Mouse (Mus musculus) forebrain, embryonic 16.5 days (tissue): Measurements from ENCODE around the gene Midn. TPM values are rescaled to one million over a fixed set of nuclear protein-coding genes. Genes with fewer than 3 reads are reported as not detected.
A peak's percentile ranks its signal among the peaks of the same experiment; 100 is the strongest.

Source experiments
- ATAC-seq: fragments of 200-750 bp; cut with Nextera tagmentation; 2 replicates; pipeline ENCODE4 v1.8.0; 2017; ENCODE audit warnings: mild to moderate bottlenecking, moderate library complexity
- H3K27ac ChIP-seq: fragments of 300-500 bp; sonication (generic); 2 replicates; pipeline ENCODE4 v1.5.1; 2014; ENCODE audit warnings: low read length, control low read depth
- H3K27me3 ChIP-seq: fragments of 300-500 bp; sonication (generic); replicated peaks from 2 replicates; pipeline ENCODE4 v1.6.1; 2014; ENCODE audit warnings: low read length; ENCODE audit not compliant: control insufficient read depth, insufficient read depth
- H3K36me3 ChIP-seq: fragments of 300-500 bp; sonication (generic); 2 replicates; pipeline ENCODE4 v1.6.1; 2014; ENCODE audit not compliant: control insufficient read depth, insufficient read depth
- H3K4me1 ChIP-seq: fragments of 300-500 bp; sonication (generic); replicated peaks from 2 replicates; pipeline ENCODE4 v1.6.1; 2014; ENCODE audit warnings: low read length; ENCODE audit not compliant: control insufficient read depth, insufficient read depth
- H3K4me2 ChIP-seq: fragments of 300-500 bp; sonication (generic); 2 replicates; pipeline ENCODE4 v1.6.1; 2014; ENCODE audit warnings: mild to moderate bottlenecking, low read length, control low read depth
- H3K4me3 ChIP-seq: fragments of 300-500 bp; sonication (generic); replicated peaks from 2 replicates; pipeline ENCODE4 v1.5.1; 2014; ENCODE audit warnings: mild to moderate bottlenecking, low read length, control low read depth
- H3K9ac ChIP-seq: fragments of 300-500 bp; sonication (generic); replicated peaks from 2 replicates; pipeline ENCODE4 v1.6.1; 2014; ENCODE audit warnings: low read depth, low read length, control low read depth
- H3K9me3 ChIP-seq: fragments of 300-500 bp; sonication (generic); 2 replicates; pipeline ENCODE4 v1.6.1; 2016; ENCODE audit warnings: low read length; ENCODE audit not compliant: control insufficient read depth
- WGBS: fragments of 180-500 bp; shearing (Covaris S2); extraction: QIAGEN DNeasy Blood & Tissue Kit; methylation state at CpG from one replicate; pipeline ENCODE4 v1.1.7; 2014; 5-methylcytosine and 5-hydroxymethylcytosine counted together
- polyA plus RNA-seq: library from polyadenylated mRNA; unstranded; fragments of >200 nt; fragmentation: Nextera tagmentation; extraction: Ambion mirVana; gene quantifications from 2 replicates; pipeline ENCODE4 v1.2.1, GENCODE M21; 2015

The Midn gene
- polyA plus RNA-seq, 1 experiment from 2014 or later = 26.5 TPM

DNA sequence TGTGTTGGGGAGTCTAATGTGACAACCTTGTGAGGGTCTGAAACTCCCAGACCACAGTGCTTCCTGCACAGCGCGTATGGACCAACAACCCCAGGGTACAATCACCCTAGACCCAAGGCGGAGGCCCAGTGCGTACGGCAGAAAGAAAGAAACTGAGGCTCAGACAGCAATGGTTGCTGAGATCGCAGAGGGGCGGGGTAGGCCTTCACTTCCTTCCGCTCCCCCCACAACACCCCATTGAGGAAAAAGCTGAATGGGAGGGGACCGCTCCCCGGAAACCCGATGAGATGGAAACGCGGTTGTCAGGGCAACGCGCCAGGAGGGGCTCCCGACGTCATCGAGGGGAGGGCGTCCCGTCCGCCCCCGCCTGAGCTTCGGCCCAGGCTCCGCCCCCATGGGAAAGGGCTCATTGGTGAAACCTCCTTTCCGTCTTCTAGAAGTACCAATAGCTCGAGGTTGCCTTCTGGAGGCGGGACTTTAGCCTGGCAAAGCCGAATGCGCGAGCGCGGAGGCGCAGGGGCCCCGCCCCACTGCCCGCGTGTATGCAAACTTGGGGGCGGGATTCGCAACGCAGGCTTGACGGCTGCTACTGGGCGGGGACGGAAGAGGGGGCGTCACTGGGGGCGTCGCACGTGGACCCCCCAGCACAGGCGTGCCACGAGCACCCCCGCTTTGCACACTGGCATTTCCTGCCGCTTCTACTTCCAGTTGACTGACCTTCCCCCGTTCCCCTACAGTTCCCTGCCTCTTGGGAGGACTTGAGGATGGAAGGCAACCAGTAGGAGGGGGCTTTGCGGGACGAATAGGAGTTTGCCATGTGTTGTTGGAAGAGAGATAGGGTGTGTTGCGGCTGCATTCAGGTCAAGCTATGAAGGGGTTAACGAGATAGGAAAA is 11.7 kb downstream of the Midn start:
- Histone ChIP-seq H3K4me2 (peak overlapping the region; percentile 80), H3K9me3 (no peaks in the 10 kb centered on the region), H3K4me3 (peak overlapping the region; percentile 48), H3K36me3 (peaks cover 26% of the 10 kb centered on the region), H3K27me3 (no peaks in the 10 kb centered on the region), H3K9ac (peak overlapping the region; percentile 60), H3K27ac (peak overlapping the region; percentile 88), H3K4me1 (peaks cover 54% of the 10 kb centered on the region)
- peak; percentile 90 for ATAC-seq
- WGBS = under 1% methylated on average over 55 of the region's 55 CpGs

GRCm38 (mm10) chr10:80160455-80161371 is 12.6 kb downstream of the Midn start:
- Histone ChIP-seq H3K9me3 (no peaks in the 10 kb centered on the region), H3K4me3 (peak overlapping the region; percentile 48), H3K4me2 (peak overlapping the region; percentile 62), H3K9ac (0 out of 2 replicates have a peak overlapping the region, but pooled peaks have one; percentile 22), H3K27me3 (no peaks in the 10 kb centered on the region), H3K36me3 (peaks cover 17% of the 10 kb centered on the region), H3K4me1 (peaks cover 64% of the 10 kb centered on the region), H3K27ac (peak overlapping the region; percentile 59; the same call in 1 of the 2 replicates)
- 3% methylated on average over 33 of the region's 33 CpGs for WGBS
- no peak for ATAC-seq

GRCm38 (mm10) chr10:80161522-80162242 is 13.6 kb downstream of the Midn start:
- H3K9me3 ChIP-seq = no peaks in the 10 kb centered on the region
- no peaks in the 10 kb centered on the region for H3K27me3 ChIP-seq
- H3K36me3 ChIP-seq = peaks cover 8% of the 10 kb centered on the region
- no peak overlapping the region for H3K4me2 ChIP-seq
- 19% methylated on average over 7 of the region's 7 CpGs for WGBS
- no peak overlapping the region for H3K9ac ChIP-seq
- no peak overlapping the region for H3K4me3 ChIP-seq
- H3K27ac ChIP-seq = peak overlapping the region; percentile 18; the same call in 1 of the 2 replicates
- no peak for ATAC-seq
- H3K4me1 ChIP-seq = peaks cover 67% of the 10 kb centered on the region

GRCm38 (mm10) chr10:80162243-80162608 is 14.2 kb downstream of the Midn start:
- no peak overlapping the region for H3K4me3 ChIP-seq
- no peak overlapping the region for H3K27ac ChIP-seq
- H3K4me2 ChIP-seq = no peak overlapping the region
- H3K4me1 ChIP-seq = peaks cover 67% of the 10 kb centered on the region
- H3K27me3 ChIP-seq = no peaks in the 10 kb centered on the region
- ATAC-seq = no peak
- H3K9me3 ChIP-seq = no peaks in the 10 kb centered on the region
- H3K9ac ChIP-seq = no peak overlapping the region
- peaks cover 3% of the 10 kb centered on the region; the same call in 1 of the 2 replicates for H3K36me3 ChIP-seq
- 85% methylated on average over 3 of the region's 3 CpGs for WGBS

DNA sequence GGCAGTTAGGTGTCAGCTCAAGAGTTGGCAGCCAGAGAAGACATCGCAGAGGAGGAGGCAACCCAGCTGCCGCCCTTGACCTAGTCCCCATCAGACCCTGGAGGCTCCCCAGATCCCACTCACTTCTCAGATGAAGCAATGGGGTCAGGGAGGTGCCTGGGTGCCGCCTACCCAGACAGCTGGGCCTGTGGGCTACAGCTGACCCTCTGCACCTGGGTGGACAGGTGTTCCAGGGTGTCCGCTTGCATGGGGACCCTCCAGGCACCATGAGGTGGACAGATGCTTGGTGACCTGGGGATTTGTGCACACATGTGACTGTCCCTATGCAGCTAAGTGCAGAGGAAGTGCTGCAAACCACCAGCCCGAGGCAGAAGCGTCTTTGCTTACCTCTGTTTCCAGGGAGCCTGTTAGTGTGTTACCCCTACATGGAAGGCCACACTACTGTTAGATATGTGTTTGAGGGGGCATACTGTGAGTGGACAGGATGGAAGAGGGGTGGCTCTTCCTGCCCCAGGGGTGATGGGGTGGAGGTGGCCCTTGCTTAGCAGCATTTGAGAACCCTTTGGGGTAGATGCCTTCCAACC is 14.7 kb downstream of the Midn start:
- Histone ChIP-seq H3K4me2 (no peak overlapping the region), H3K36me3 (no peaks in the 10 kb centered on the region), H3K4me3 (no peak overlapping the region), H3K9ac (no peak overlapping the region), H3K4me1 (peaks cover 62% of the 10 kb centered on the region), H3K27ac (no peak overlapping the region), H3K9me3 (no peaks in the 10 kb centered on the region), H3K27me3 (no peaks in the 10 kb centered on the region)
- ATAC-seq = no peak
- 78% methylated on average over 6 of the region's 6 CpGs for WGBS

- Histone ChIP-seq H3K27ac (no peak overlapping the region), H3K4me3 (no peak overlapping the region), H3K27me3 (no peaks in the 10 kb centered on the region), H3K4me2 (no peak overlapping the region), H3K4me1 (peaks cover 55% of the 10 kb centered on the region), H3K9me3 (no peaks in the 10 kb centered on the region), H3K9ac (no peak overlapping the region), H3K36me3 (no peaks in the 10 kb centered on the region)
- no peak for ATAC-seq
- WGBS = 78% methylated on average over 8 of the region's 8 CpGs
These were observed 15.6 kb downstream of the Midn start for GRCm38 (mm10) chr10:80163721-80164120.

- Histone ChIP-seq H3K4me3 (peak overlapping the region; percentile 53), H3K36me3 (no peaks in the 10 kb centered on the region), H3K27me3 (no peaks in the 10 kb centered on the region), H3K9me3 (no peaks in the 10 kb centered on the region), H3K9ac (peak overlapping the region; percentile 69), H3K4me1 (peaks cover 55% of the 10 kb centered on the region), H3K27ac (peak overlapping the region; percentile 73), H3K4me2 (peak overlapping the region; percentile 94)
- 9% methylated on average over 44 of the region's 44 CpGs for WGBS
- ATAC-seq = no peak
These were observed 16.3 kb downstream of the Midn start for GRCm38 (mm10) chr10:80164161-80164997.

DNA sequence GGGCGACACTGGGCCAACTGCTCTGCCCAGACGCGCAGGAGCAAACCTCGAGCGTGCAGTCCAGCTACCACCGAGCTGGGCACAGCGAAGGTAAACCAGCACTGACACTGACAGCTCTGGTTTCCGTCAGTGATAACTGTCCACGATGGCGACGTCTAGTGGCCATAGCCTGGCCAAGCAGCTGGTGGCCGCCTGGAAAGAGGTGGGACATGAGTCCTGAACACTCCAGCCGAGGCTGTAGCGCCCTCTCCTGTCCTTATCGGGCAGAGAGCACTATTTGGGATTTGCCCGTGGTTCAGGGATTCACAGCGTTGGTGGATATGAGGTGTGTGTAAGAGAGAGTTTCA is 16.9 kb downstream of the Midn start:
- H3K4me1 ChIP-seq = peaks cover 58% of the 10 kb centered on the region
- no peaks in the 10 kb centered on the region for H3K9me3 ChIP-seq
- ATAC-seq = peak; percentile 37
- H3K27me3 ChIP-seq = no peaks in the 10 kb centered on the region
- WGBS = under 1% methylated on average over 17 of the region's 17 CpGs
- H3K36me3 ChIP-seq = 0 out of 2 replicates have a peak, but pooled peaks cover under 1% of the 10 kb centered on the region
- H3K4me3 ChIP-seq = peak overlapping the region; percentile 53
- H3K9ac ChIP-seq = peak overlapping the region; percentile 69
- peak overlapping the region; percentile 73 for H3K27ac ChIP-seq
- peak overlapping the region; percentile 94 for H3K4me2 ChIP-seq
